Mouse (Mus musculus) forebrain, embryonic 13.5 days (tissue): ENCODE measurements around the gene Mcm3. TPM values are rescaled to one million over a fixed set of nuclear protein-coding genes. Genes with fewer than 3 reads are reported as not detected.

Source experiments
- ATAC-seq: fragments of 200-750 bp; cut with Nextera tagmentation; 2 replicates; pipeline ENCODE4 v1.8.0; 2017
- H3K27ac ChIP-seq: fragments of 300-500 bp; sonication (generic); 2 replicates; pipeline ENCODE4 v1.5.1; 2015; ENCODE audit warnings: inconsistent platforms, mild to moderate bottlenecking, moderate library complexity
- H3K27me3 ChIP-seq: fragments of 300-500 bp; sonication (generic); 2 replicates; pipeline ENCODE4 v1.6.1; 2015; ENCODE audit warnings: mild to moderate bottlenecking, inconsistent platforms
- H3K36me3 ChIP-seq: fragments of 300-500 bp; sonication (generic); 2 replicates; pipeline ENCODE4 v1.6.1; 2015; ENCODE audit warnings: mild to moderate bottlenecking, inconsistent platforms; ENCODE audit not compliant: poor library complexity, severe bottlenecking
- H3K4me1 ChIP-seq: fragments of 300-500 bp; sonication (generic); 2 replicates; pipeline ENCODE4 v1.6.1; 2015; ENCODE audit warnings: inconsistent platforms
- H3K4me2 ChIP-seq: fragments of 300-500 bp; sonication (generic); 2 replicates; pipeline ENCODE4 v1.6.1; 2015; ENCODE audit warnings: inconsistent platforms, mild to moderate bottlenecking, moderate library complexity
- H3K4me3 ChIP-seq: fragments of 300-500 bp; sonication (generic); 2 replicates; pipeline ENCODE4 v1.5.1; 2015; ENCODE audit warnings: mild to moderate bottlenecking, inconsistent platforms
- H3K9ac ChIP-seq: fragments of 300-500 bp; sonication (generic); 2 replicates; pipeline ENCODE4 v1.6.1; 2015; ENCODE audit warnings: mild to moderate bottlenecking, inconsistent platforms
- H3K9me3 ChIP-seq: fragments of 300-500 bp; sonication (generic); replicated peaks from 2 replicates; pipeline ENCODE4 v1.6.1; 2016; ENCODE audit warnings: inconsistent platforms
- WGBS: fragments of 180-500 bp; shearing (Covaris S2); methylation state at CpG from one replicate; pipeline ENCODE4 v1.1.7; 2015; 5-methylcytosine and 5-hydroxymethylcytosine counted together
- polyA plus RNA-seq: library from polyadenylated mRNA; unstranded; fragments of >200 nt; fragmentation: Nextera tagmentation; extraction: Ambion mirVana; gene quantifications from 2 replicates; pipeline ENCODE4 v1.2.1, GENCODE M21; 2015

Mcm3 gene
- polyA plus RNA-seq: 109 and 125 TPM in 2 replicates

GRCm38 (mm10) chr1:20819771-20820605, at the start of gene Mcm3:
Gene Mcm3, minus strand, starts transcription at chr1:20820312.
- no peaks in the 10 kb centered on the region for H3K27me3 ChIP-seq
- H3K4me3 ChIP-seq: peak within 1 kb of the TSS; percentile 72
- peak within 1 kb of the TSS; percentile 73 for H3K9ac ChIP-seq
- ATAC-seq: peak; percentile 100
- peak within 1 kb of the TSS; percentile 78 for H3K4me2 ChIP-seq
- under 1% methylated on average over 52 of the region's 52 CpGs for WGBS
- H3K9me3 ChIP-seq: no peaks in the 10 kb centered on the region
- H3K27ac ChIP-seq: no peak within 1 kb of the TSS
- peaks cover 39% of the 10 kb centered on the region for H3K4me1 ChIP-seq
- H3K36me3 ChIP-seq: peaks cover 28% of the 10 kb centered on the region

GRCm38 (mm10) chr1:20868036-20868435, 47.9 kb upstream of the Mcm3 start:
- H3K9me3 ChIP-seq: no peaks in the 10 kb centered on the region
- H3K4me1 ChIP-seq: peaks cover 17% of the 10 kb centered on the region
- H3K36me3 ChIP-seq: no peaks in the 10 kb centered on the region
- ATAC-seq: peak; percentile 44; the same call in 1 of the 2 replicates
- WGBS: 13% methylated on average over 9 of the region's 9 CpGs
- no peak overlapping the region for H3K9ac ChIP-seq
- 0 out of 2 replicates have a peak overlapping the region, but pooled peaks have one; percentile 12 for H3K4me2 ChIP-seq
- no peaks in the 10 kb centered on the region for H3K27me3 ChIP-seq
- H3K4me3 ChIP-seq: no peak overlapping the region
- H3K27ac ChIP-seq: peak overlapping the region; percentile 75

GRCm38 (mm10) chr1:20867241-20867902, 47.3 kb upstream of the Mcm3 start:
- no peak overlapping the region for H3K4me3 ChIP-seq
- no peak overlapping the region for H3K4me2 ChIP-seq
- H3K27me3 ChIP-seq: no peaks in the 10 kb centered on the region

GRCm38 (mm10) chr1:20863452-20864172, 43.5 kb upstream of the Mcm3 start:
- no peak overlapping the region for H3K27ac ChIP-seq
- no peak overlapping the region for H3K4me2 ChIP-seq
- H3K36me3 ChIP-seq: no peaks in the 10 kb centered on the region
- H3K27me3 ChIP-seq: no peaks in the 10 kb centered on the region
- no peaks in the 10 kb centered on the region for H3K9me3 ChIP-seq
- ATAC-seq: no peak
- H3K9ac ChIP-seq: no peak overlapping the region
- WGBS: 80% methylated on average over 5 of the region's 5 CpGs
- peaks cover 17% of the 10 kb centered on the region for H3K4me1 ChIP-seq
- no peak overlapping the region for H3K4me3 ChIP-seq

More at GRCm38 (mm10) chr1:20867241-20867902, 47.3 kb upstream of the Mcm3 start:
- no peaks in the 10 kb centered on the region for H3K36me3 ChIP-seq
- no peaks in the 10 kb centered on the region for H3K9me3 ChIP-seq
- ATAC-seq: peak; percentile 84
- peak overlapping the region; percentile 75 for H3K27ac ChIP-seq
- 8% methylated on average over 8 of the region's 8 CpGs for WGBS
- peaks cover 17% of the 10 kb centered on the region for H3K4me1 ChIP-seq
- H3K9ac ChIP-seq: no peak overlapping the region

GRCm38 (mm10) chr1:20861865-20862264, 41.8 kb upstream of the Mcm3 start:
- 94% methylated on average over 3 of the region's 3 CpGs for WGBS
- ATAC-seq: no peak
- Histone ChIP-seq H3K9ac (no peak overlapping the region), H3K27me3 (no peaks in the 10 kb centered on the region), H3K4me3 (no peak overlapping the region), H3K4me1 (0 out of 2 replicates have a peak, but pooled peaks cover 2% of the 10 kb centered on the region), H3K36me3 (no peaks in the 10 kb centered on the region), H3K27ac (no peak overlapping the region), H3K9me3 (no peaks in the 10 kb centered on the region), H3K4me2 (no peak overlapping the region)

GRCm38 (mm10) chr1:20860775-20861174, 40.7 kb upstream of the Mcm3 start:
- no peak overlapping the region for H3K27ac ChIP-seq
- no peaks in the 10 kb centered on the region for H3K4me1 ChIP-seq
- no peak overlapping the region for H3K4me3 ChIP-seq
- no peak for ATAC-seq
- H3K4me2 ChIP-seq: no peak overlapping the region
- no peaks in the 10 kb centered on the region for H3K27me3 ChIP-seq
- WGBS: 76% methylated on average over 3 of the region's 3 CpGs
- H3K36me3 ChIP-seq: no peaks in the 10 kb centered on the region
- H3K9ac ChIP-seq: no peak overlapping the region
- H3K9me3 ChIP-seq: no peaks in the 10 kb centered on the region

GRCm38 (mm10) chr1:20856924-20857902, 37.1 kb upstream of the Mcm3 start:
- H3K9me3 ChIP-seq: 0 out of 2 replicates have a peak, but pooled peaks cover 3% of the 10 kb centered on the region
- no peak overlapping the region for H3K4me2 ChIP-seq
- no peaks in the 10 kb centered on the region for H3K4me1 ChIP-seq
- 80% methylated on average over 7 of the region's 7 CpGs for WGBS
- H3K9ac ChIP-seq: no peak overlapping the region
- ATAC-seq: no peak
- no peak overlapping the region for H3K4me3 ChIP-seq
- H3K36me3 ChIP-seq: no peaks in the 10 kb centered on the region
- no peak overlapping the region for H3K27ac ChIP-seq
- no peaks in the 10 kb centered on the region for H3K27me3 ChIP-seq

- Histone ChIP-seq H3K36me3 (no peaks in the 10 kb centered on the region), H3K4me2 (no peak overlapping the region), H3K4me3 (no peak overlapping the region), H3K4me1 (no peaks in the 10 kb centered on the region), H3K9me3 (no peaks in the 10 kb centered on the region), H3K27me3 (no peaks in the 10 kb centered on the region), H3K9ac (no peak overlapping the region), H3K27ac (no peak overlapping the region)
- 70% methylated on average over 3 of the region's 3 CpGs for WGBS
- ATAC-seq: no peak
Observed at GRCm38 (mm10) chr1:20839911-20840310, 19.8 kb upstream of the Mcm3 start.

GRCm38 (mm10) chr1:20836551-20837125, 16.5 kb upstream of the Mcm3 start:
- Histone ChIP-seq H3K4me2 (no peak overlapping the region), H3K27ac (no peak overlapping the region), H3K9me3 (no peaks in the 10 kb centered on the region), H3K36me3 (no peaks in the 10 kb centered on the region), H3K9ac (no peak overlapping the region), H3K4me3 (no peak overlapping the region), H3K27me3 (no peaks in the 10 kb centered on the region), H3K4me1 (no peaks in the 10 kb centered on the region)
- no peak for ATAC-seq
- WGBS: 91% methylated on average over 3 of the region's 3 CpGs

- Histone ChIP-seq H3K36me3 (no peaks in the 10 kb centered on the region), H3K27ac (no peak overlapping the region), H3K9me3 (no peaks in the 10 kb centered on the region), H3K4me2 (no peak overlapping the region), H3K4me3 (no peak overlapping the region), H3K9ac (no peak overlapping the region), H3K27me3 (no peaks in the 10 kb centered on the region), H3K4me1 (no peaks in the 10 kb centered on the region)
- 86% methylated on average over 3 of the region's 4 CpGs for WGBS
- ATAC-seq: no peak
Observed at GRCm38 (mm10) chr1:20833141-20833511, 13.0 kb upstream of the Mcm3 start.
